Mouse (Mus musculus): Measurements from ENCODE around the gene Ank2. TPM values are rescaled to one million over a fixed set of nuclear protein-coding genes. Genes with fewer than 3 reads are reported as not detected.
A peak's percentile ranks its signal among the peaks of the same experiment; 100 is the strongest.

Gene Ank2
- total RNA-seq, 2 experiments from 2014 or later = 0.73 TPM; not detected in 1

DNA sequence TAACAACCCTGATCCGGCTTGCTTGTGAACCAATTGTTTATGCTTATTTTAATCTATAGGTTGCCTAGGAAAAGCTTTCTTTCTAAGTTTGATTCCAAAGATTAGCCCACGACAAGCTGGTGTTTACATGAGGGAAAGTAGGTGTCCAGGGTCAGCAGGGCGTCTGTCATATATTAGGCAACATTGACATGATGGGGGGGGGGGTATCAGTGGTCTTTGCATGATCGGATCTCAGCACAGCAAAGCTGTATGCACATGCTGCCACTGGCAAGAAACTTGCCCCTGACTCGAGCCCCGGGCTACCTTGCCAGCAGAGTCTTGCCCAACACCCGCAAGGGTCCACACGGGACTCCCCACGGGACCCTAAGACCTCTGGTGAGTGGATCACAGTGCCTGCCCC, 358.6 kb downstream of the Ank2 start:
- no peak for ATAC-seq (replicated peaks; ENCODE audit: poor library complexity, severe bottlenecking)

DNA sequence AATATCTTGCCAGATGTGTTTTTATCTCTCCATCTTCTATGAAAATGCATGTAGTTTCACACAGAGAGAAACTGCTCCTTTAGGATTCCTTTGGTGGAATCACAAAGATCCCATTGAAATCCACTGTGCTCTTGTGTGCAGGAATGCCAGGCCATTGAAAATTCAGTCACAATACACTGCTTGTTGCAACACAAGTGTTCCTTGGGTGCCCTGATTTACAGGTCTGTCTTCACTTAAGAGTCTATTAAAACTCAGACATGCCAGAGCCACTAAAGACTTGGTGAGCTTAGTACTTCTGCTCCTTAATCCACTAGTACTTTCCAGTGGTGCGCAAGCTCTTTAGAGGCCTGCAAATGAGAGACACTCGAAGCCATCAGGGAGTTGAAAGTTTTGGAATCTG, 359.5 kb downstream of the Ank2 start:
- no peak for ATAC-seq (replicated peaks; ENCODE audit: poor library complexity, severe bottlenecking)

DNA sequence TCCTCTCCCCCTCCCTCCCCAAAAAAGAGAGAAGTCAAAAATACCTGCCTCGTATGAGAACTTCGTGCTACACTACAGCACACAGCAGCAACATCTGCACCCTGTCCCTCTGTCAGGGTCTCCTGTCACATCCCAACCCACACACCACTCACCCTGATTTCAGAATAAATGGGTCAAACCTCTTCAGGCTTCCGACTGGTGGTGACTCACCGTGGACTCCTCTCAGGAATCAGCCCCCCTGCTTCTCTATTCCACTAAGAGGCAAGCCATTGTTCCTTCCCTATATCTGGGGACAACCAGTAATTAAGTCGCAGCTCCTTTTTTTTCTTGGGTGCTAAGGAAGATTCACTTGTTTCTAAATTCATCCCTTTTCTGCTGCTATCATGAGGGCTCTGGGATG, 361.6 kb downstream of the Ank2 start:
- no peak for ATAC-seq (replicated peaks; ENCODE audit: poor library complexity, severe bottlenecking)

DNA sequence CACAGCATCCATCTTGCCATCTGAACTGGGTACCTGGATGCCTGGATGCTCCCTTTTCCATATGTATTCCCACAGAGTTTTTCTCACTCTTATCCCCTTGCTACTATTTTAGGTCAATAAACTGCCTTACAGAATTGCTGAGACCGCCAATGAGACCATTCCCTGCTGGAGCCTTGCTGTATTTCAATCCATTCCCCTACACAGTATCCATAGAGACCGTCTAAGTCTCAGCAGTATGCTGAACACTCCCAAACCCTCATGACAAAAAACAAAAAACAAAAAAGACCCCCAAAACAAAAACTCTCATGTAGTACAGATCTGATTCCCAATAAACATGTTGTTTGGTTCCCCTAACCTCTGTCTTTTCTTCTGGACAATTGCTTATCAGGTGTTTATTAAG, 365.1 kb downstream of the Ank2 start:
- ATAC-seq (replicated peaks; ENCODE audit: poor library complexity, severe bottlenecking) = no peak

DNA sequence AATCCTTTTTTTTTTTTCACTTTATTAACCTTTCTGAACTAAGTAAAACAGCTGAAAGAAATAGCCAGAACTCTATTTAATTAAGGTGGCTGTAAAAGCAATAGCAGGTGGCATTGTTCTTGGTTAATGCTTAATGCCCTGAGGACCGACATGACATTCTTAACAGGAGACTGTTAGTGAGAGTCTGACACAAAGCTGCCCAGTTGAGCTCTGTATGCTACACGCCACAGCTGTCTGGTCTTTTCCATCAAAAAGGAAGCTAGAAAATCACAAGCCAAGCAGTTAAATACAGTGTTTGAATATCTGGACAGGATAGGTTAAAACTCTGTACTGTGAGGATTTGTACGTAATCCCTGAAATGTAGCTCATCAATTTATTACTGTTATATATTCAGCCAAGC, 368.1 kb downstream of the Ank2 start:
- ATAC-seq (replicated peaks; ENCODE audit: poor library complexity, severe bottlenecking) = no peak

DNA sequence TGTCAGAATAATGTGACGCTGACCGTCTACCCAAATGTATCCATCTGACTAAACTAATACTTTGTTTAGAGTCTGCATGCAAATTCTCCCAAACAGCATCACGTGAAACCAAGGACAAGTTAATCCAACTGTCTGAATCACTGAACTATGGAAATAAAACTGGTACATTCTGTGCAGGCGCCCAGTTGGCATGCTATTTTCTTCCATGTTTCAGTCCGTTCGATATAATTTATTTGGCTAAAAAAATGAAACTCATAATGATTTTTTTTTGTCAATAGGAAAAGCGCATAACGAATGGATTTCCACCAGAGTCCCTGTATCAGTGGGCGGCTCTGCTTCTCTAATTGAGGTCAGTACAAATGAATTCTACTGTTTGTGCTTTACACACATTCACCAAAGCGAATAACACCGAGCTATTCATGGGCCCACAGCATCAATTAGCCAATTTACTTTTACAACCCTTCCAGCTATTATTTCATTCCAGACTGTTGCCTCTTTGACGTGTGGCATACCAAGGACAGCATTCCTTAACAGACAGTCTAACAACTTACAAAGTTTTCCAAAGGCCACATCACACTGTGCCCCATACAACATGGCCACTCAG, 368.9 kb downstream of the Ank2 start:
- ATAC-seq (replicated peaks; ENCODE audit: poor library complexity, severe bottlenecking) = no peak

DNA sequence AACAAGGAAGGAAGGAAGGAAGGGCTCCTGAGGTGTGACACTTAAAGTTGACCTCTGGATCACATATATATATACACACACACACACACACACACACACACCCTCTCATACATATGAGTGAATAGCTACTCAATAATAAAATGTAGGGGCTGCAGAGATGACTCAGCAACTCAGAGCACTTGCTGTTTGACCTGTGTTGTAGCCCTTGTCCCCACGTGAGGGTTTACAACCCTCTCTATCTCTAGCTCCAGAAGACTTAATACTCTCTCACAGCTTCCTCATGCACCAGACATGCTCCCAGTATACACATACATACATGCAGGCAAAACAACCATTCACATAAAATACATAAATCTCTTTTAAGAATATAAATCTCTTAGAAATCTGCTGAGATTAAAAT, 369.4 kb downstream of the Ank2 start:
- no peak for ATAC-seq (replicated peaks; ENCODE audit: poor library complexity, severe bottlenecking)

DNA sequence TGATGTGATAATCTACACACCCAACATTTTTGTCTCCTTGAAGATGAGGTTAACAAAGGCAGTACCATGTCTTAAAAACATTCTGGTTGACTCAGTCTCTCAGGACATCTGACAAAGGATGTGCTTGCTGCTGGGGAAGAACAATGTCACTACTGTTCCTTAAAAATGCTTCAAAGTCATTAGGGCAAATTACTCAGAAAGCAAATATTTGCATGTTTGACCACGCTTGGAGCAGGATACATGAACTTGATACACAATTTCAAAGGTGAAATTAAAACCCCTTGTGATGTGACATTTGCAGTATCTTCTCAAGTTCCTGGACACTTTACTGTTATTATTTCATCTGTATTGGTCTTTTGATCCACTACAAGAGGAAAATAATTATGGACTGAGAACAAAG, 371.5 kb downstream of the Ank2 start:
- ATAC-seq (replicated peaks; ENCODE audit: poor library complexity, severe bottlenecking) = no peak

DNA sequence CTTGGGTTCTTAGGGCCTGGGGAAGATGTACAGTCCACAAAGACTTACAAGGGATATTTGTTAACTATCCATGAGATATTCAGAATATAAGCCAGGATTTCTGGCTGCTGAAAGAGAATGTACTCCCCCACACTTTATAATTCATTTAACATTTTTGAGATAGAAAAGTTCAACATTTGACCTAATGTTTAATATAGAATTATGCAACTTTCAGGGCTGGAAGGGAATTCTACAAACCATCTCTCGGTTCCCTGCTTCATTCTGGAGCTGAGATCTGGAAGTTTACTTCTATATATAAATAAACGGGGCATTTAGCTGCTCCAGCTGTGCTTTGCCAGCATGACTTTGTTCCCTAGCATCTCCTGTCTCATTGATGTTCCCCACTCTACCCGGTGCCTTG, 372.9 kb downstream of the Ank2 start:
- ATAC-seq (replicated peaks; ENCODE audit: poor library complexity, severe bottlenecking) = no peak

DNA sequence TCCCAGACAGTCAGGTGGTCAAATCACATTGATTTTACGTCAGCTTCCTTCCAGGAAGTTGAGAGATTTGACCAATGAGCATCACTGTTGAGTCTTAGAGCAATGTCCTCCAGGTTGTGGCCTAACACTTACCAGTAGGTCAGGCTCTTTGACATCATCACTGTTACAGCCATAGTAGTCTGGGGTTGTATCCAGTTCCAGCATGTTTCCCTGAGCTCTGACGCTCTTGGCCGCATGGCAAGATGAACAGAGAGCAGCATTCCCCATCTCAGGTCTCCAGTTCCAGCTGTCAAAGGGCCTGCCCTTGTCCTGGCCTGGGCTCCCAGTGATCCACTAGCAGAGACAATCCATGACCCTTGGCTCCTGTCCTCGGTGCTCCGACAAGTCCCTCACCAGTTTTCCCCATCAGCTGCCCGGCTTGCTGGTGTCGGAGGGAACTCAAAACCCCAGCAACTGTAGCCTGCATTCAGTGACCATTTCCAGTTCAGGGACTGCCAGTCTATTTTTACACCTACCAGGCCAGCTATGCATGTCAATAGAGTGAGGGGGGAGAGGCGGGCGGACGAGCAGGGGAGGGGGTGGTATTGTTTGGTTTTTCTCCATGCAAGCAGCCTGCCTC, 374.7 kb downstream of the Ank2 start:
- no peak for ATAC-seq (replicated peaks; ENCODE audit: poor library complexity, severe bottlenecking)

DNA sequence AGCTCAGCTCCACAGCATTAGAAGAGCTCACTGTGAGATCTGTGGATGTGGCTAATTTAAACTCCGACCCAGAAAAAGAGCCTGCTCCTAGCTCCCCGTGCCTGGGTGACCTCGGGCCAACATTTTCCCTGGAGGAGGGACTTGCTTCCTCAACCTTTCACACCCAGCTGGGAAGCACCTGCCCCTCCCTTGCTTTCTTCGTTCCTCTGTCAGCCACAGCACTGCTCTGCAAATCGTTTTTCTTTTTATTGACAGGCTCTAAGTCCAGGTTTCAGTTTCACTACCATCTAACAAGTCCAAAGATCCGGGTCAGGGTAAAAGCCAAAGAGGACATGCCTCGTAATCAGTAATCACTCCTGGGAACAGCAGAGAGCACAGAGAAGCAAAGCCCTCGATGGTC, 375.8 kb downstream of the Ank2 start:
- ATAC-seq (replicated peaks; ENCODE audit: poor library complexity, severe bottlenecking) = peak; percentile 44

DNA sequence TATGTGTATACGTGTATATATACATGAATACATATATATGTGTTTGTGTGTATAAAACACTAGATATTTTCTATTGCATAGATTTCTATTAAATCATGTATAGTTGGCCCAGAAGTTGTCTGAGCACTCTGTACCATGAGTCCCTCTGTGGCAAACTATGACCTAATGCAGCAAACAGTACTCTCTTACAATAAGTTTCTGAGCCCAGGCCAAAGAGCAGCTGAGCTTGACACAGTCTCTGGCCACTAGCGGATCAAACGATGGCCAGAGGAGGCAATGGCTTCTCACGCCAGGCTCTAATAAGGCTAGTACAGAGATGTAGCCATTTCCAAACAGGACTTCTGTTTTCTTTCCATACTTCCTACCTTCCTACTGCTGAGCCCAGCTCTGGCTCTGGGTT, 380.4 kb downstream of the Ank2 start:
- ATAC-seq (replicated peaks; ENCODE audit: poor library complexity, severe bottlenecking) = no peak

DNA sequence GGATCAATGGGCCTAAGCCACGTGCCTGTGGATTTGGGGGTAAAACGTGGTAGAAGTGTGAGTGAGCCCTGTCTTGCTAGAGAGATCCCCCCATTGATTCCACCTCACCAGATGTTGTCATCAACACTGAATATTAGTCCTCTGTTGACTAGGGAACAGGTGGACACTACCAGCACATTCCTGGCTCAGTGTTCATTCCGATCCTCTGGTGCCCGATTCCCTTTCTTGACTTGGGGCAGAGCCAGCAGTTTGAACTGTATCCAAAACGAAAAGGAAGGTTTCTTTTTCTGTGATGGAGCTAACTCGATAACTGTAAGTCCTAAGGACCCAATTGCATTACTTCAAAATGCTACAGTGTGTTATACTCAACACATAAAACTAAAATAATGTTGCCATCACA, 382.9 kb downstream of the Ank2 start:
- no peak for ATAC-seq (replicated peaks; ENCODE audit: poor library complexity, severe bottlenecking)

DNA sequence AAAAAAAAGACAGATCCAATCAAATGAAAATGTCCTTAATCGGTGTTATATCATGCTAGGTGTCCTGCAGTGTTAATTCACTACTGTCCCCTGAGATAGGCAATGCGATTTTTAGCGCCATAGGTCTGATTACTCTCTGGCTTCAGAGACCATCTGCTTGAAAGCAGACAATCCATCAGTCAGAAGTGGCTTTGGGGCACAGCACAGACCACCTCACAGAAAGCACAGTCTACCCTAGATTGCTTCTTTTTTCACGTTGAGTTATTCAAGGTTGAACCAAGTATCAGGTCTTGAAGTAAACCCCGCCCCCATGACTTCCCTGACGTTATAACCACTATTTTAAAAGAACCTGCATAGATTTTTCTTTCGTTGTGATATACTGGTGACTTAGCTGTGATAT, 385.9 kb downstream of the Ank2 start:
- ATAC-seq (replicated peaks; ENCODE audit: poor library complexity, severe bottlenecking) = no peak

DNA sequence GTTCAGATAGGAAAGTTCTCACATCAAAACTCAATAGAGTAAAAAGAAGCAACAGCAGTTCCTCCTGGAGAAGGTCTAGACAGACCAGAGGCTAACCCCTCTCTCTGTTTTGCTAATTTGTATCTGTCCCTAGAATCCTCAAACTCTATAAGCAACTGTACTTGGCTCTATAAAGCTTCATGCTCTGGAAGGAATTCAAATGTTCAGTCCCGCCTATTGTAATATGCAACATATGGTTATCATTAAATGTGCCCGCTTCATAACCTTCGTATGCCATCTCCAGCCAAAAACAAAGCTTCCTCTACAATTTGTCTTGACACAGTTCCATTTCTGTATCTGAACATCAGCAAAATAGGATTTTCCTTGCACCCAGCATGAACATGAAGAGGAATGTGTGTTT, 389.7 kb downstream of the Ank2 start:
- ATAC-seq (replicated peaks; ENCODE audit: poor library complexity, severe bottlenecking) = no peak

DNA sequence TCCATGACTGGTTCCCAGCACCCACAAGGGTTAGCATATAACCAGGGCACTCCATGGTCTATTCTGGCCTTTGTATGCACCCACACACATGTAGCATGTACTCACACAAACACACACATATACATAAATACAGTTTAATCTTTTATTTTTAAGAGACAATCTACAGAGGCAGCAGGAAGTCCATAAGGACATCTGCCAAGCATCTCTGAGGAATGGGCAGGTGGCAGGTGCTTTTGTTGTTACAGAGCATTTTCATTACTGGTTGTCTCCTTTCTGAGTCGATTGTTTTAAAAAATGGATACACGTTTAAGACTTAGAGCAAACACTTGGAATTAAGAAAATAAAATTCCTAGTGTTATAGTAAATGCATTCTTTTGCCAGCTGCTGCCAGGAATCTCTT, 390.7 kb downstream of the Ank2 start:
- ATAC-seq (replicated peaks; ENCODE audit: poor library complexity, severe bottlenecking) = no peak

DNA sequence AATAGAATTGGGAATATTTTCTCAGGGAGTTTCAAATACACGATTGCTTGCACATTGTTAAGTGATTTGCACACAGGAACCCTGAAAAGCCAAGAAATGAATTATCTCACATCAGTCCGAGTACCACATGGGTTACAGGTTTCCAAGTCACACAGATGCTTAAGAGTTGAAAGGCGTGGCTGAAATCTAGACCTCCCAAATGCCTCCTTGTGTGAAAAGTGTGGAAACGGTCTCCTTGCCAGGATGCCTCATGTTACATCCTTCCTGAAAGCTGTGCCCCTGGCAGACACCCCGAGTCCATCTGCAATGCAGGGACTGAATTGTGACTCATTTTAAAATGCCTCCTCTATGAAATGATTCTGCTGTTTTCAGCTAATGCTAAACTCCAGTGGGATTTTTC, 391.9 kb downstream of the Ank2 start:
- ATAC-seq (replicated peaks; ENCODE audit: poor library complexity, severe bottlenecking) = no peak

DNA sequence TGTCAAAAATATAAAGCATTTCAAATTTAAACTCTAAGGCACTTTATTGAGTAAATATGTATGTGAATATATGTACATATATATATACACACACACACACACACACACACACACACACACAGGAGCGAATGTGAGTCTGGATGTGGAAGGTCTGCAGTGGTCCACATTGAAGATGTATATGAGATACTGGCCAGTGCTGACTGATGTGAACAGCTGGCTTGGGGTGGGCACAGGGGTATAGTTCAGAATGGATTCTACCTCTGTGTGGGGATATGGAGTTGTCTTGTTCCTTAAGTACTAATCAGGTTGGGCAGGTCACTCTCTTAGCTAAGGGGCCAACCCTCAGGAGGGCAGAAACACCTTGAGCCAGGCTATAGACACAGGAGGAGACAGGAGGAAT, 397.8 kb downstream of the Ank2 start:
- ATAC-seq (replicated peaks; ENCODE audit: poor library complexity, severe bottlenecking) = no peak

DNA sequence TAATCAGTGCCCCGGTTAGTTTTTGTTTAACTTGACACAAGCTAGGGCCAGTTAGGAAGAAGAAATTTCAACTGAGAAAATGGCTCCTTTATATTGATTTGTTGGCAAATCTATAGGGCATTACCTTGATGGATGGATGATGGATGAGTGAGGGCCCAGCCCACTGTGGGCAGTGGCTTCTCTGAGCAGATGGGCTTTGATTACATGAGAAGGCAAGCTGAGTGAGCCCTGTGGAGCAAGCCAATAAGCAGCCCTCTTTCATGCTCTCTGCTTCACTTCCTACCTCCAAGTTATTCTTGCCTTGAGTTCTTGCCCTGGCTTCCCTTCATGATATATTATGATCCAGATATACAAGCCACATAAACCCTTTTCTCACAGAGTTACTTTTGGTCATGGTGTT, 401.4 kb downstream of the Ank2 start:
- ATAC-seq (replicated peaks; ENCODE audit: poor library complexity, severe bottlenecking) = no peak

DNA sequence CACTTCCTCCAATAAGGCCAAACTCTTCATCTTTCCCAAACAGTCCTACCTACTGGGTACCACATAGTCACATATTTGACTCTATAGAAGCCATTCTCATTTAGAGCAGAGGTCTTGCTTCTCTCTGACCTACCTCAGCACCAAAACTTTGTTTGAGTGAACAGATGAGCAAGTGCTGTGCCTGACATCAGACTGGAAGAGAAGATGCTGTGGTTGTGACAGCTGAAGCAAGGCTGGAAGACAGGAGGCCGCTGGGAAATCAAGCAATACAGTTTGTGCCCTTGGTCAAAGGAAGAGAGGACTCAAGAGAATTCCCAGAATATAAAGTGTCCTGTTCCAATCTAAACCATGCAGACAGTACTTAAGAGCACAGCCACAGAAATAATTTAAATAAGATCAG, 402.0 kb downstream of the Ank2 start:
- ATAC-seq (replicated peaks; ENCODE audit: poor library complexity, severe bottlenecking) = no peak

DNA sequence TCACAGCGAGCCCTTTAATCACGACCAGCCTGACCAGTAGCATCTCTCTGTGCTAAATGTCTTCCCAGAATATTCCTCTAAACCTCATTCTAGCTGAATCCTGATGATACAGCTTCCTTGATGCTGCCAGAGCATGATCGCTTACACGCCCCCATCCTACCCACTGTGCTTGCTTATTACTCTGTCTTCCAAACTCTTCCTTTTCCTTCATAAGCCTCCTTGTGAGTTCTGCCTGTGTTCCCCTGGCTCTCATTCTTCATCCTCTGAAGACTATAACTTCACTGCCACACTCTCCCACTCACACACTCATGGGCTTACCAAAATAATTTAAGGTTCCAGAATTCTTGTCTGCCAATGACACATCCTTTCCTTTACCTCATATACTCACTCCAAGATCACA, 405.5 kb downstream of the Ank2 start:
- no peak for ATAC-seq (replicated peaks; ENCODE audit: poor library complexity, severe bottlenecking)

DNA sequence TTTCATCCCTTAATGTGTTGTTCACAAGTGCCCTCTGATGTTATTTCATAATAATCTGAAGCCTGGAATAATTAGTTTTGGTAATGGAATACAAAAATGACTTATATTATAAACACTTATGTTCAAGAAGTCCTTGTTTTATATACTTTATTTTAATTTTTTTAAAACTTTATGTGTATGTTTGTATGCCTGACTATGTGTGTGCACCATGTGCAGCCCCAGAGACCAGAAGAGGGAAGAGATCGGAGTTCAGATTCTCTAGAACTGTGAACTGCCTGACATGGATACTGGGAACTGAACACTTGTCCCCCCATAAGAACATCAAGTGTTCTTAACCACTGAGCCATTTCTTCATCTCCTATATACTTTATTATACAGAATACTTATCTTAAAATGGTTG, 411.6 kb downstream of the Ank2 start:
- ATAC-seq (replicated peaks; ENCODE audit: poor library complexity, severe bottlenecking) = no peak
